Mouse (Mus musculus) G1E (cell line): Measurements from ENCODE around the gene Cryzl2.

Experiments
- CTCF ChIP-seq: IDR thresholded peaks from 2 replicates; pipeline ENCODE4 v1.5.1; 2012; ENCODE audit warnings: low read depth, low read length, inconsistent platforms, mixed read lengths
- GATA1 ChIP-seq: IDR thresholded peaks from 2 replicates; pipeline ENCODE4 v1.6.1; 2012; ENCODE audit warnings: borderline replicate concordance, low read length, inconsistent platforms, mixed read lengths
- POLR2AphosphoS5 ChIP-seq: IDR thresholded peaks from 2 replicates; pipeline ENCODE4 v1.6.1; 2012; ENCODE audit warnings: low read depth, low read length, inconsistent platforms; ENCODE audit not compliant: insufficient replicate concordance
- TAL1 ChIP-seq: conservative IDR thresholded peaks from 2 replicates; pipeline ENCODE4 v1.6.1; 2012; ENCODE audit warnings: low read depth, low read length, inconsistent platforms, mixed read lengths

DNA sequence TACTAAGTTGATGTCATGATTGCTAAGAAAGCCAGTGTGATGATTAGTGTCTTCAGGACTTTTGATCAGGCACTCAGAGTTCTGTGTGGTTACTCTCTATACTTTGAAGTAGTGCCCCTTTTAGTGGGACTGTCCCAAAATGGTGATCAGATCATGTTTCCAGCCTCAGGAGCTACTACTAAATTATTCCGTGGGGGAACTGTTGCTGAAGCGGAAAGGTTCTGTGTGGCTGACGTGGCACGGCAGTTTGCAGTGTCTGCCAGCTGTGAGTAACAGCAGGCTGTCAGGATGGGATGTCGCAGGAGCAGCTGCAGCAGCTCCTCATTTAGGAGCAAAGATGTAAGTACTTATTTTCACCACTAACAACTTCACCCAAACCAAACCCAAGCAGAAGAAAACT is 48.1 kb downstream of the Cryzl2 start, which contains the start of gene Sec16b:
- TF ChIP-seq CTCF (no peak), POLR2AphosphoS5 (no peak), TAL1 (no peak), GATA1 (no peak)
